Mouse (Mus musculus): Measurements from ENCODE around the gene Pabpc6. TPM values are rescaled to one million over a fixed set of nuclear protein-coding genes. Genes with fewer than 3 reads are reported as not detected.

Pabpc6 gene
- total RNA-seq, 2 experiments from 2014 or later: not detected

Other genes with a start within 250 kb of the Pabpc6 start
- not detected for gene Gm17728, start 247.7 kb downstream of the Pabpc6 start, total RNA-seq (2021)